Mouse (Mus musculus) ES-E14 (cell line): ENCODE measurements around the gene Bcl7a.

Source experiments
- CHD2 ChIP-seq: IDR thresholded peaks from 2 replicates; pipeline ENCODE4 v1.6.1; 2014; ENCODE audit warnings: mild to moderate bottlenecking, low read depth, low read length, inconsistent platforms
- HCFC1 ChIP-seq: IDR thresholded peaks from 2 replicates; pipeline ENCODE4 v1.6.1; 2012; ENCODE audit warnings: low read length, inconsistent platforms, borderline replicate concordance; ENCODE audit not compliant: insufficient read depth
- MAFK ChIP-seq: IDR thresholded peaks from 2 replicates; pipeline ENCODE4 v1.6.1; 2014; ENCODE audit warnings: mild to moderate bottlenecking, low read depth, low read length, inconsistent platforms; ENCODE audit not compliant: insufficient read depth
- ZC3H11A ChIP-seq: IDR thresholded peaks from 2 replicates; pipeline ENCODE4 v1.6.1; 2012; ENCODE audit warnings: low read depth, mild to moderate bottlenecking, inconsistent platforms, low read length, borderline replicate concordance
- ZNF384 ChIP-seq: IDR thresholded peaks from 2 replicates; pipeline ENCODE4 v1.6.1; 2012; ENCODE audit warnings: low read depth, low read length, inconsistent platforms

DNA sequence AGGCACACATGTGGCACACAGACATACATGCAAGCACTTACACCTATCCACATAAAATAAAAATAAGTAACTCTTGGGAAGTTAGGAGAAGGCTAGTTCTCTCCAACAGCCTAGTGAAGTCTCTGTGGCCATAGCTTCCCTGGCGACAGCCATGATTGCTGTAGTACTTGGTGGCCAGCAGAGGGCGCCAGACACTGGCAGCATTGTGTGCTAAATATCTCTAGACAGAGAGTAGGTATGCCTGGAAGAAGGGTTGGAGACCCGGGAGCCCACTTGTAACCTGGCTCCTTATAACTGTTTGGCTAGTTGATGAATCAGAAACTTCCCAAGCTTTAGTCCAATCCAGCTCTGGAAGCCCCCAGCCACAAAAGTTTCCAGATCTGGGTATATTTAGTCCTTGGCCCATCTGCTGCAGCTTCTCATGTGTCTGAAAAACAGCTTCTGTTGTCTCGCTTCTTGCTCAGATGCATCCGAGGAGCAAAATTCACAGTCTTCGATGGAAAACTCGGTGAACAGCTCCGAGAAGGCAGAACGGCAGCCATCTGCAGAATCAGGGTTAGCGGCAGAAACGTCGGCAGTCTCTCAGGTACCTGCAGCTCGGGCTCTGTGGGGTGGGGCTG lies 25.3 kb downstream of the Bcl7a start:
- no peak for TF ChIP-seq MAFK
- TF ChIP-seq HCFC1: no peak
- no peak for TF ChIP-seq CHD2
- TF ChIP-seq ZC3H11A: no peak
- no peak for TF ChIP-seq ZNF384
